Mouse (Mus musculus): Measurements from ENCODE around the gene Dapk1.

DNA sequence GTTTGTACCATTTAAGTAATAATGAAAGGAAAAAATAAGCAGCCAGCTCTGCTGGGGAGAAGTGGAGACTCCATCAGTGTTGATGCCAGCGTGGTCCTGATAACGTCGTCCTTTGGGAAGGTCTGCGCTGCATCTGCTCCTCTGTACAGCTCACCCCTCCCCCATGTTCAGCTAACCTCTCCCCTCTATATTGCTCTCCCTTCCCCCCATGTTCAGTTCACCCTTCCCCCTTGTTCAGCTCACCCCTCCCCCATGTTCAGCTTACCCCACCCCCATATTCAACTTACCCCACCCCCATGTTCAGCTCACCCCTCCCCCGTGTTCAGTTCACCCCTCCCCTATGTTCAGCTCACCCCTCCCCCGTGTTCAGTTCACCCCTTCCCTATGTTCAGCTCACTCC, 8.8 kb downstream of the Dapk1 start:
- TF ChIP-seq TCF12 (IDR thresholded peaks at IDR 0.05; ENCODE audit: insufficient read depth, poor library complexity, severe bottlenecking) (no peak), POLR2A (IDR thresholded peaks at IDR 0.05; ENCODE audit: insufficient read length, low read depth) (no peak)
